Mouse (Mus musculus): ENCODE measurements around the gene Hivep3.

- TF ChIP-seq CTCF (IDR thresholded peaks at IDR 0.05; ENCODE audit: insufficient read depth, low read length), result no peak
- TF ChIP-seq POLR2A (IDR thresholded peaks at IDR 0.05; ENCODE audit: borderline replicate concordance, extremely low read depth, low read depth, low read length), result no peak
Measured at GRCm38 (mm10) chr4:119990346-119990745, 256.8 kb downstream of the Hivep3 start.

Data from lung, adult 2 months (tissue).